Mouse (Mus musculus): ENCODE measurements around the gene Gemin6.
"Not testable (repeated sequence)": the region's sequence is repeated elsewhere in the genome, so short reads cannot be mapped to it uniquely, and the experiment has no call there.

Gene Gemin6

DNA sequence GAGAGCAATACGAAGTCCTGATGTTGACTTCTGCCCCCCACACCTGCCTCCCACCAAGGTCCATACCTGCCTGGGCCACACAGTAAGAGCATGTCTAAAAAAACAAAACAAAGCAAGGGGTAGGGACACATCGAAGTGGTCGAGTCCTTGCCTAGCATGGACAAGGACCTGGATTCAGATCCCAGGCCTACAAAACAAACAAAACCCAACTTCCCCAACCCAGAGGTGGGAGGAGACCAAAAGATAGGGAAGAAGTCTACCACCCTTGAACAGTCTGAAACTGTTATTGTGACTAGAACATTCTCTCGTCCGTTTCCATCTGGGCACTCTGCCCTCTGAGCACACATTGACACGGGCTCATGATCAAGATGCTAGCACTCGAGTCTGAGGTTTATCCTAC, 10.1 kb downstream of the Gemin6 start:
- no peak for DNase-seq (ENCODE audit: low read depth)

DNA sequence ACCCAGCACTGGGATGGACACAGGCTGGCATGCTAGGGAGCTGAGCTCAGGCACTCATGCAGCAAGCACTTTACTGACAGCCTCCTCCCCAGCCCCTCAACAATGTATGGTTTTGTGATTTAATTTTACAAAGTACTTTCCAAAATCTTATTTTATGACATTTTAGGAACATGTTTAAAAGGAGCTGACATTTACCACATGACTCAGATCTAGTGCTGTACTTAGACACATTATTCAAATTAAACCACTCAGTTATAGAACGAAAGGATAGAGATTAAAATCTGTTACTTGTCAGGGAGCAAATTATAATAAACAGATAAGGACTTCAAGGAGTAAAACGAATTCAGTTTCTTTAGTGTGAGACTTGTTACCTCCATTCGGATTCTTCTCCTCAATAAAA, 11.2 kb downstream of the Gemin6 start:
- DNase-seq (ENCODE audit: low read depth): no peak

DNA sequence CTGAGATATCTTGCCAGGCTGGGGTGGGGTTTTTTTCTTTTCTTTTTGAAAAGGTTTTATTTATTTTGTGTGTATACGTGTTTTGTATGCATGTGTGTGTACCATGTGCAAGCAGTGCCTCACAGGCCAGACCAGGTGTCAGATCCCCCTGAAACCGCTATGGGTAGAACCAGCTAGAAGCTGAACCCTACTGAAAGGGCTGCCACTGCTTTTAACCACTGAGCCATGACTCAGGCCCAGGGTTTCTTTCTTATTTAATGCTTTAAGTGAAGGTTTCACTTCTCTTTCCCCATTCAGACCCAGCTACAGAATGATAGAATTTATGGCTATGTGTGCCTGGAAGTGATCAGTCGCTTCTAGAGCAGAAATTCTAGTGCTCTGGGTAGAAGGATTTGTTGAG, 12.6 kb downstream of the Gemin6 start:
- DNase-seq (ENCODE audit: low read depth): no peak

DNA sequence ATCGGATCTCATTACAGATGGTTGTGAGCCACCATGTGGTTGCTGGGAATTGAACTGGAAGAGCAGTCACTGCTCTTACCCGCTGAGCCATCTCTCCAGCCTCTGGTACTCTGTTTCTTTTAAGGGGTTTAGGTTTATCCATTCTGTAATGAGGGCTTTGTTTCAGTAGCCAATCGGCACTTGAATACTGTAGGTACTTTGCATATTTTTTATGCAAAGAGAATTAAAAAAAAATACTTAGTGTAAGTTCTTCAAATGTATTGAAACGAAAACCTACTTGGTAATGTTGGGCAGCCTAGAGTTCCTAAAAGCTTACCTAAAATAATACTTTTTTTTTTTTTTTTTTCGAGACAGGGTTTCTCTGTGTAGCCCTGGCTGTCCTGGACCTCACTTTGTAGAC, 13.2 kb downstream of the Gemin6 start:
- no peak for DNase-seq (ENCODE audit: low read depth)

DNA sequence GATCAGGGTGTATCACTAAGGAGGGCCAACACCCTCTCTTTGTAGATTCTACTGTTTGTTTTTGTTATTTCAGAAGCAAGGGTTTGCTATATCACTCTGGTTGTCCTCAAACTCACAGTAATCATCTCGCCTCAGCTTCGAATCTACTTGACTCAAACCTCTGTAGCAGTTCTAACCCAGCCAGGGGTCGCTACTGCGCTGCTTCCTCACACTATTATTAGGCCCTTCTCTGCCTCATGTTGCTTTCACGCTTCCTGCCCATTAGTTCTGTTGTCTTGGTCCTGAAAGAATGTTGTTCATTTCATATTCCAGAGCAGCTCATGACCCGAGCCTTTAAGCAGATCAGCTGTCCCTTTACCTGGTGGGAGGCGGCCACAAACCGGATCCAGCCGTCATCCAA, 17.4 kb downstream of the Gemin6 start:
- no peak for DNase-seq (ENCODE audit: low read depth)

DNA sequence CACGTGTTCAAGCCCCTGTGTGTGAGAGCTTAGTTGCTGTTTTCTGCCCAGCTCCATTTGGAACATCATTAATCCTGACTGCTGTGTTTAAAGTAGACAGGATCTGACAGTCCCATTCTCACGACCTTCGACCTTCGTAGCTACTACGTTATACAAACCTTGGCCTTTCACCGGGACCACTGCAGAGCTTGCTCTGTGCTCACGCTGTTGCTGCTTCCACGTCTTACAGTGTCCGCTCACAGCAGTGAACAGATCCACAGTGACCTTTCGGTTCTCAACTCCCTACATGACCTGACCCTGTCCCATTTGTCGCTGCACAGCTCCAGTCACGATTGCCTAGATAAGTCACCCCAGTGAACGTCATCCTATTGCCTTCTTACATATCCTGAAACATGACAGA, 18.9 kb downstream of the Gemin6 start:
- DNase-seq (ENCODE audit: low read depth): no peak

DNA sequence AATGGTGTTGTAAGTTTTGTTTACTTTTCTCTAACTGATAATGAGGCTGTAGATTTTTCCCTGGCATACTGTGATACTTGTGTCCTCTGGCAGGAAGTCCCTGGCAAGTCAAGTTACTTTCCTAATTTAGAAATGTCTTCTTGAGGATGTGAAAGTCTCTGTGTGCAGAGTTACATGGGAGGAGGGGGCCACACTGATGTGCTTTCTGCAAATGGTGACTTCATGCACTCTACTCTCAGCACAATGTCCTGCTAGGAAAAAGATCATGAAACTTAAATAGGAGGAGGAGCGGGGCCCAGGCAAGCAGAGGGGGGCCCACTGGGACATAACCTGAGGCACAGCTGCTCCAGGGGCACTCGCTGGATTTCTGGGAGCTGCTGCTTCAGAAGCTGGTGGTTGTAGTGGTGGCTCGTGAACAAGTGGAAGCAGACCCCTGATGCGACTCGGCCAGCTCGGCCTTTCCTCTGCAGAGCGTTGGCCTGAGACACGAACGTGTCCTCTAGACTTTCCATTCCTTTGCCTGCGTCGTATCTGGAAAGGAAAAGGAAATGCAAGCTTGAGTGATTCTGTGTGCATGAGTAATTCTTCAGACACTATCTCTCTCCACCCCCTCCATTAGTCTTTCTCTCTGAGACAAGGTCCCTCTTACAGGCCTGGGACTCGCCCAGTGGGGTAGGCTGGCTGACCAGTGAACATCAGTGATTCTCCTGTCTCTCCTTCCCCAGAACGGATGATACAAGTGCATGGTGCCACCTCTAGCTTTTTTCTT, 28.7 kb downstream of the Gemin6 start:
- no peak for DNase-seq (ENCODE audit: low read depth)

DNA sequence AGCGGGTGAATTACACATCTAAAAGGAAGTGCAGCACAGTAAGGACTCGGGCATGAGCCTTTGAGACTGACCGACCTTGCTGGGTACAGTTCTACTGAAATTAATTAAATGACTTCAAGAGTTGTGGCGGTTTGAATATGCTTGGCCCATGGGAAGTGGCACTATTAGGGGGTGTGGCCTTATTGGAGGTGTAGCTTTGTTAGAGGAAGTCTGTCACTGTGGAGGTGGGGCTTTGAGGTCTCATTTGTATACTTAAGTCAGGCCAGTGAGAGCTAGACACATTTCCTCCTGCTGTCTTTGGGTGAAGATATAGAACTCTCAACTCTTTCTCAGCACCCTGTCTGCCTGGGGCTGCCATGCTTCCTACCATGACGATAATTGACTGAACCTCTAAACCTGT, 30.2 kb downstream of the Gemin6 start:
- DNase-seq (ENCODE audit: low read depth): no peak

DNA sequence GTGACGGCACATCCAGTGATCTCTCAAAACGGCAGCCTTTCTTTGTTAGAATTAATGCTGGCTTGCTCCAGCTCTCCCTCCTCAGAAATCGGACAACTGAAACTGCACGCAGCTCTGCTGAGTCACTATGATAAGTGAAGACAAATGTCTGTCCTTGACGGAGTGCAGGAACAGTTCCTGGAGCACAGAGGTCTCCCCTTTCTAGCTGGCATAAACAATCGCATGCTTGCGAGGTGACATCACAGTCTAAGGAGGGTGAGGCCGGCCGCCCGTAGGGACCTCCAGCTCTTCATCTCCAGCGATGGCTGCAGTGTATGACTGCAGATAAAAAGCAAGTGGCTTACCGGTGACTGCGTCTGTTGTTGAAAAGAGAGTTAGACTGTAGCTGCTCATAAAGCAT, 31.0 kb downstream of the Gemin6 start:
- DNase-seq (ENCODE audit: low read depth): no peak

DNA sequence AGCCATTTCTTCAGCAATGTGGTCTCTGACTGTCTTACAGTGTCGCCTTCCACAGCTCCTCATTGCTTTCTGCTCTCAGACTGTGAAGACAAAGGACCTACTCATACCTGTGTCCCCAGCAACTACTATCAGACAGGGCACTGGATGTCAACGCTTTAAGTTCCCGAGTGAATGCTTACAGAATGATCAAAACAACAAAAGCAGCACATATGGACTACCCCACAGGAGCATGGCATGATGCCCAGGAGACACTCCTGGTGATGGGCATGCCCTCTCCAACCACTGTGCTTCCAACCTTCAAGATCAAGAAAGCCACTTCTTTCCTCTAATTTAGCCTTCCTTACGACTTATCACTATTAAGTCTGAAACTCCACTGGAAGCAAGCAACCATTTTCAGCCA, 42.8 kb downstream of the Gemin6 start:
- DNase-seq (ENCODE audit: low read depth): no peak

DNA sequence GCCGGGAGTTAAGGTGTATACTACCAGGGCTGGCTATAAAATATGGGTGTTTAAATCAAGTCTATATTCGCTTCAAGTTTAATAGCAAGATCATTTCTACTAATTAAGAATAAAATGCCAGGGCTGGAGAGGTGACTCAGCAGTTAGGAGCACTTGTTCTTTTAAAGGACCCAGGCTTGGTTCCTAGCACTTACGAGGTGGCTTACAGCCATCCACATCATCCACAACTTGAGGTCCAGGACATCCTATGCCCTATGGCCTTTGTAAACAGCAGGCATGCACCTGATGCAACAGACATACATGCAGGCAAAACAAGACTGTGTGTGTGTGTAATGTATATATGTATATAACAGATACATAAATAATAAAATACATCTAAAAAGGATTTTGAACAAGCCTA, 43.9 kb downstream of the Gemin6 start:
- DNase-seq (ENCODE audit: low read depth): no peak

DNA sequence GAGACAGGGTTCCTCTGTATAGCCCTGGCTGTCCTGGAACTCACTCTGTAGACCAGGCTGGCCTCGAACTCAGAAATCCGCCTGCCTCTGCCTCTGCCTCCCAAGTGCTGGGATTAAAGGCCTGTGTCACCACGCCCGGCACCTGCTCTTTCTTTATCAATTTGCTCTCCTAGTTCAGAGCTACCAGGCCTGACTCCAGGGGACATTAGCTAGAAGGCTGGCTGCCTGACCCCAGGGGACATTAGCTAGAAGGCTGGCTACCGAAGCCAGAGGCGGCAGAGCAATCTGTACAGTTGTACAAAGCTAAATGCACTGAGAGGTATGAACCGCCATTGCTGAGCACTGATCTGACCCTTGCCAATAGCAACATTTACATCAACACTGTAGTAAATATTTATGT, 46.4 kb downstream of the Gemin6 start:
- DNase-seq (ENCODE audit: low read depth): not testable (repeated sequence)
